Mouse (Mus musculus): ENCODE data around the gene Ppp1r12b.

- TF ChIP-seq CTCF (IDR thresholded peaks at IDR 0.05; ENCODE audit: low read depth) (no peak), EP300 (optimal IDR thresholded peaks at IDR 0.05) (no peak)
These were observed 246.8 kb downstream of the Ppp1r12b start for GRCm38 (mm10) chr1:134708801-134709385.
